Mouse (Mus musculus): ENCODE results near the gene Plekhg5. TPM values are rescaled to one million over a fixed set of nuclear protein-coding genes. Genes with fewer than 3 reads are reported as not detected.

The Plekhg5 gene
- polyA plus RNA-seq, 1 experiment from 2014 or later, result 5.0 TPM

- Histone ChIP-seq H3K4me2 (ENCODE audit: low read length) (no peak overlapping the region), H3K4me3 (ENCODE audit: low read depth, low read length) (no peak overlapping the region), H3K4me1 (ENCODE audit: control insufficient read depth, insufficient read depth, low read length) (no peaks in the 10 kb centered on the region), H3K36me3 (ENCODE audit: control insufficient read depth, insufficient read depth, low read length) (peaks cover 27% of the 10 kb centered on the region; the same call in 1 of the 2 replicates), H3K9ac (ENCODE audit: low read length) (no peak overlapping the region), H3K9me3 (replicated peaks; ENCODE audit: control insufficient read depth, low read length) (no peaks in the 10 kb centered on the region), H3K27ac (ENCODE audit: low read depth, low read length) (no peak overlapping the region), H3K27me3 (replicated peaks; ENCODE audit: control insufficient read depth, insufficient read depth, low read length) (peaks cover 41% of the 10 kb centered on the region)
- WGBS, result 63% methylated on average over 16 of the region's 16 CpGs
- DNase-seq (ENCODE audit: low spot score) (no peak), ATAC-seq (no peak)
Observed at GRCm38 (mm10) chr4:152114080-152114479, 41.8 kb downstream of the Plekhg5 start.

GRCm38 (mm10) chr4:152115921-152116612 is 43.8 kb downstream of the Plekhg5 start, which contains the start of gene Tnfrsf25:
Gene Tnfrsf25 (plus strand): TSS chr4:152115934.
- Histone ChIP-seq H3K4me3 (ENCODE audit: low read depth, low read length) (no peak within 1 kb of the TSS), H3K36me3 (ENCODE audit: control insufficient read depth, insufficient read depth, low read length) (peaks cover 18% of the 10 kb centered on the region; the same call in 1 of the 2 replicates), H3K27me3 (replicated peaks; ENCODE audit: control insufficient read depth, insufficient read depth, low read length) (peaks cover 61% of the 10 kb centered on the region), H3K4me1 (ENCODE audit: control insufficient read depth, insufficient read depth, low read length) (no peaks in the 10 kb centered on the region; the same call in 1 of the 2 replicates), H3K4me2 (ENCODE audit: low read length) (no peak within 1 kb of the TSS), H3K9ac (ENCODE audit: low read length) (no peak within 1 kb of the TSS), H3K27ac (ENCODE audit: low read depth, low read length) (no peak within 1 kb of the TSS), H3K9me3 (replicated peaks; ENCODE audit: control insufficient read depth, low read length) (no peaks in the 10 kb centered on the region)
- ATAC-seq (no peak), DNase-seq (ENCODE audit: low spot score) (no peak)
- WGBS, result 2% methylated on average over 29 of the region's 30 CpGs

GRCm38 (mm10) chr4:152117538-152117937 is 45.2 kb downstream of the Plekhg5 start:
- no peak for DNase-seq (ENCODE audit: low spot score)
- ATAC-seq, result no peak
- Histone ChIP-seq H3K9ac (ENCODE audit: low read length) (no peak overlapping the region), H3K27me3 (replicated peaks; ENCODE audit: control insufficient read depth, insufficient read depth, low read length) (peaks cover 74% of the 10 kb centered on the region), H3K36me3 (ENCODE audit: control insufficient read depth, insufficient read depth, low read length) (peaks cover 13% of the 10 kb centered on the region; the same call in 1 of the 2 replicates), H3K4me1 (ENCODE audit: control insufficient read depth, insufficient read depth, low read length) (no peaks in the 10 kb centered on the region; the same call in 1 of the 2 replicates), H3K27ac (ENCODE audit: low read depth, low read length) (no peak overlapping the region), H3K9me3 (replicated peaks; ENCODE audit: control insufficient read depth, low read length) (no peaks in the 10 kb centered on the region), H3K4me3 (ENCODE audit: low read depth, low read length) (no peak overlapping the region), H3K4me2 (ENCODE audit: low read length) (no peak overlapping the region)
- 73% methylated on average over 9 of the region's 9 CpGs for WGBS

DNA sequence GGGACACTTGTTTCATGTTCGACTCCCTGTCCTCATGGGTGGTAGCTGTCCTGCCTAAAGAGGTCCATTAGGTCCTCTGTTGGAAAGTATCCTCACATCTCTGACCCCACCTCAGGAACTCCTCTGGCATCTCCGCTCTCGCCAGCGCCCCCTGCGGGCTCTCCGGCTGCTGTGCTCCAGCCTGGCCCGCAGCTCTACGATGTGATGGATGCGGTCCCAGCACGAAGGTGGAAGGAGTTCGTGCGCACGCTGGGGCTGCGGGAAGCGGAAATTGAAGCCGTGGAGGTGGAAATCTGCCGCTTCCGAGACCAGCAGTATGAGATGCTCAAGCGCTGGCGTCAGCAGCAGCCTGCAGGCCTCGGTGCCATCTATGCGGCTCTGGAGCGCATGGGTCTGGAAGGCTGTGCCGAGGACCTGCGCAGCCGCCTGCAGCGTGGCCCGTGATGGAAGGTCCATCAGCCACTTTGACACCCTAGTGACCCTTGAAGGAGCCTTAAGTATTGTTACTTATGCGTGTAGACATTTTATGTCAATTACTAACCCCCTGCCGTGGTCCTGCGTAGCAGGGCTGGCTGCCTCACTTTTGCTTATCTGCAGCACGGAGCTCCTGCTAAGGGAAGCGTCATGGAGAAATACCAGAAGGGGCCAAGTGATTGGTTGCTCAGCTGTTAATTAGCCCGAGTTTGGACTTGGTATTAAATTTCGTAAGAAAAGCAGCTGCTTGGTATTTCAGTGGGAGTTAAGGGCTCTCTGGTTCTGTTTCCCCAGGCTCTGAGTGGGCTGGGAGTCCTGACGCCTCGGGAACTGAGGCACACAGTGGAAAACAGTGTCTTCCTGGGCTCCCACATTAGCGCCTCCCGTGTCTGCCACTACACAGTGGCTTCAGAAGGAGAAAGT is 47.3 kb downstream of the Plekhg5 start:
- Histone ChIP-seq H3K4me2 (ENCODE audit: low read length) (no peak overlapping the region), H3K27me3 (replicated peaks; ENCODE audit: control insufficient read depth, insufficient read depth, low read length) (peaks cover 95% of the 10 kb centered on the region), H3K27ac (ENCODE audit: low read depth, low read length) (no peak overlapping the region), H3K4me3 (ENCODE audit: low read depth, low read length) (no peak overlapping the region; the same call in 1 of the 2 replicates), H3K9me3 (replicated peaks; ENCODE audit: control insufficient read depth, low read length) (no peaks in the 10 kb centered on the region), H3K36me3 (ENCODE audit: control insufficient read depth, insufficient read depth, low read length) (0 out of 2 replicates have a peak, but pooled peaks cover 3% of the 10 kb centered on the region), H3K9ac (ENCODE audit: low read length) (peak overlapping the region; percentile 21; the same call in 1 of the 2 replicates), H3K4me1 (ENCODE audit: control insufficient read depth, insufficient read depth, low read length) (no peaks in the 10 kb centered on the region; the same call in 1 of the 2 replicates)
- ATAC-seq (no peak), DNase-seq (ENCODE audit: low spot score) (peak; percentile 52)
- WGBS, result 2% methylated on average over 39 of the region's 39 CpGs

DNA sequence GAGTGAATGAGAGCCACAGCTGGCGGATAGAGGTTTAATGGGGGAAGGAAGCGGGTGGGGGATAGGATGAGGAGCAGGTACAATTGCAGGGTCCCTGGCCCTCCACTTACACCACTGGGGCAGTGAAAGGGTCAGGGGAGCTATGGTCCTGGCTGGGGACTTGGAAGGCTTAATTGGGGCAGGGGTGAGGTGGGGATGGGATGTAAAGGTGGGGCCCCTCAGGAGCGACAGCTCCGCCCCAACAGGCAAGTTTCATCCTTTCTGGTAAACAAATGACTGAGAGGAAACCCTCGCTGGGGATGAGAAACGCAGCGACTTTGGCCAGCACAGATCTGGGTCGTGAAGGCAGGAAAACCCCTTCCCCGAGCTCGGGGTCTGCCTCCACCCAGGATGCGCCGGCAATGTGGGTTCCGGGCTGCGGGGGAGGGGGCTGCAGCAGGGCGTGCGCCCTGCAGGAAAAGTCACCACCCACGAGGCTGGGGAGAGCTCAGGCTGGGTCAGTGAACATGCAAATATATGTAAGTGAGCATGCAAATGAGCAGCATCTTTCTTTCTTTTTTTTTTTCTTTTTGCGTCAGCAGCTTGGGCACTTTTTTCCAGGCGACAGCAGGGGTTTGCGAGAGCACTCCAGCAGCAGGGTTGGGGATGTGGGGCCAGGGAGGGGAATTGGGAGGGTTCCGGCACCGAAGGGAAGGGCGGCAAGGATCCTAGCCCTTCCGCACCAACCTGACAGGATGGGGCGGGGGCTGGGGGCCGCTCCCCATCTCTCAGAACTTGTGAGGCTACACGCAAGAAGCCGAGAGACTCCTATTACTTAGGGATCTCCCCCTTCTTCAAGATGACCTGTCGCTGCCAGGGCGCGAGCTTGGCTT is 48.2 kb downstream of the Plekhg5 start:
- no peak overlapping the region for H3K9ac ChIP-seq (ENCODE audit: low read length)
- no peaks in the 10 kb centered on the region for H3K36me3 ChIP-seq (ENCODE audit: control insufficient read depth, insufficient read depth, low read length)
- 0 out of 2 replicates have a peak overlapping the region, but pooled peaks have one; percentile 21 for H3K4me2 ChIP-seq (ENCODE audit: low read length)
- no peak for DNase-seq (ENCODE audit: low spot score)
- H3K27ac ChIP-seq (ENCODE audit: low read depth, low read length), result no peak overlapping the region
- no peak for ATAC-seq
- peaks cover 97% of the 10 kb centered on the region for H3K27me3 ChIP-seq (replicated peaks; ENCODE audit: control insufficient read depth, insufficient read depth, low read length)
- no peaks in the 10 kb centered on the region; the same call in 1 of the 2 replicates for H3K4me1 ChIP-seq (ENCODE audit: control insufficient read depth, insufficient read depth, low read length)
- H3K9me3 ChIP-seq (replicated peaks; ENCODE audit: control insufficient read depth, low read length), result no peaks in the 10 kb centered on the region
- under 1% methylated on average over 31 of the region's 31 CpGs for WGBS
- no peak overlapping the region for H3K4me3 ChIP-seq (ENCODE audit: low read depth, low read length)

- no peak for DNase-seq (ENCODE audit: low spot score)
- Histone ChIP-seq H3K9ac (ENCODE audit: low read length) (no peak overlapping the region), H3K4me2 (ENCODE audit: low read length) (0 out of 2 replicates have a peak overlapping the region, but pooled peaks have one; percentile 21), H3K27me3 (replicated peaks; ENCODE audit: control insufficient read depth, insufficient read depth, low read length) (peaks cover 97% of the 10 kb centered on the region), H3K4me3 (ENCODE audit: low read depth, low read length) (no peak overlapping the region), H3K9me3 (replicated peaks; ENCODE audit: control insufficient read depth, low read length) (no peaks in the 10 kb centered on the region), H3K27ac (ENCODE audit: low read depth, low read length) (no peak overlapping the region), H3K36me3 (ENCODE audit: control insufficient read depth, insufficient read depth, low read length) (no peaks in the 10 kb centered on the region), H3K4me1 (ENCODE audit: control insufficient read depth, insufficient read depth, low read length) (no peaks in the 10 kb centered on the region; the same call in none of the 2 replicates)
- no peak for ATAC-seq
- WGBS, result 2% methylated on average over 12 of the region's 12 CpGs
Observed at GRCm38 (mm10) chr4:152121183-152121505, 48.8 kb downstream of the Plekhg5 start.

- H3K4me1 ChIP-seq (ENCODE audit: control insufficient read depth, insufficient read depth, low read length), result no peaks in the 10 kb centered on the region; the same call in none of the 2 replicates
- no peak overlapping the region for H3K4me3 ChIP-seq (ENCODE audit: low read depth, low read length)
- no peak overlapping the region for H3K9ac ChIP-seq (ENCODE audit: low read length)
- no peak for ATAC-seq
- no peak for DNase-seq (ENCODE audit: low spot score)
- H3K27ac ChIP-seq (ENCODE audit: low read depth, low read length), result no peak overlapping the region
- WGBS, result 7% methylated on average over 13 of the region's 13 CpGs
- H3K9me3 ChIP-seq (replicated peaks; ENCODE audit: control insufficient read depth, low read length), result no peaks in the 10 kb centered on the region
- H3K4me2 ChIP-seq (ENCODE audit: low read length), result no peak overlapping the region
- H3K27me3 ChIP-seq (replicated peaks; ENCODE audit: control insufficient read depth, insufficient read depth, low read length), result peaks cover 98% of the 10 kb centered on the region
- no peaks in the 10 kb centered on the region for H3K36me3 ChIP-seq (ENCODE audit: control insufficient read depth, insufficient read depth, low read length)
Observed at GRCm38 (mm10) chr4:152124361-152124961, 52.2 kb downstream of the Plekhg5 start.
